Mouse (Mus musculus): Measurements from ENCODE around the gene Mylpf.

DNA sequence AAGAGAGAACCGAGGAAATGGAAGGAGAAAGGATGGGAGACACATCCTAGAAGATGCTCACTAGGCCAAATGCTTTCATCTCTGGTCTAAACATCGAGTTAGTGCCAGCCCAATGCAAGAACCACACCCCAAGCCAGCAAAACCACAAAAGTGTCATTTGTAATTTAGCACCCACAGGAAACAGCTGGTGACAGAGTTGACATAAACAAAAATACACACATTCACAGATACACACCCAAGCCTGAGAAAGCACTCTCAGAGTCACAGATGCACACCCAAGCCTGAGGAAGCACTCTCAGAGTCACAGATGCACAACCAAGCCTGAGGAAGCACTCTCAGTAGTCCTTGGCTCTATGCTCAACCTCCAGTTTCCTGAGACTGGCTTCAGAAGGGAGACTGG lies 27.9 kb upstream of the Mylpf start:
- TF ChIP-seq CTCF (IDR thresholded peaks at IDR 0.05; ENCODE audit: low read depth): no peak
- no peak for TF ChIP-seq EP300 (IDR thresholded peaks at IDR 0.05; ENCODE audit: low read depth)
